Mouse (Mus musculus) stomach, embryonic 15.5 days (tissue): ENCODE data around the gene Tenm2. TPM values are rescaled to one million over a fixed set of nuclear protein-coding genes. Genes with fewer than 3 reads are reported as not detected.

ENCODE experiments used
- ATAC-seq: fragments of 200-750 bp; cut with Nextera tagmentation; 2 replicates; pipeline ENCODE4 v1.8.0; 2017; ENCODE audit warnings: low read depth, moderate number of reproducible peaks, moderate TSS enrichment; ENCODE audit not compliant: insufficient read depth, low FRiP score
- H3K27ac ChIP-seq: fragments of 300-500 bp; sonication (generic); 2 replicates; pipeline ENCODE4 v1.5.1; 2015; ENCODE audit warnings: mild to moderate bottlenecking, inconsistent platforms
- H3K27me3 ChIP-seq: fragments of 300-500 bp; sonication (generic); replicated peaks from 2 replicates; pipeline ENCODE4 v1.6.1; 2015; ENCODE audit warnings: inconsistent platforms
- H3K36me3 ChIP-seq: fragments of 300-500 bp; sonication (generic); 2 replicates; pipeline ENCODE4 v1.6.1; 2015; ENCODE audit warnings: inconsistent platforms
- H3K4me1 ChIP-seq: fragments of 300-500 bp; sonication (generic); 2 replicates; pipeline ENCODE4 v1.6.1; 2015; ENCODE audit warnings: inconsistent platforms
- H3K4me2 ChIP-seq: fragments of 300-500 bp; sonication (generic); 2 replicates; pipeline ENCODE4 v1.6.1; 2015; ENCODE audit warnings: mild to moderate bottlenecking, inconsistent platforms
- H3K4me3 ChIP-seq: fragments of 300-500 bp; sonication (generic); replicated peaks from 2 replicates; pipeline ENCODE4 v1.5.1; 2015; ENCODE audit warnings: inconsistent platforms
- H3K9ac ChIP-seq: fragments of 300-500 bp; sonication (generic); 2 replicates; pipeline ENCODE4 v1.6.1; 2015; ENCODE audit warnings: inconsistent platforms
- H3K9me3 ChIP-seq: fragments of 300-500 bp; sonication (generic); 2 replicates; pipeline ENCODE4 v1.6.1; 2016; ENCODE audit warnings: inconsistent platforms
- WGBS: fragments of 180-500 bp; shearing (Covaris S2); methylation state at CpG from one replicate; pipeline ENCODE4 v1.1.7; 2015; 5-methylcytosine and 5-hydroxymethylcytosine counted together
- polyA plus RNA-seq: library from polyadenylated mRNA; unstranded; fragments of >200 nt; fragmentation: Nextera tagmentation; extraction: Ambion mirVana; gene quantifications from 2 replicates; pipeline ENCODE4 v1.2.1, GENCODE M21; 2015

Gene Tenm2
- polyA plus RNA-seq, 1 experiment from 2014 or later = 1.6 TPM

DNA sequence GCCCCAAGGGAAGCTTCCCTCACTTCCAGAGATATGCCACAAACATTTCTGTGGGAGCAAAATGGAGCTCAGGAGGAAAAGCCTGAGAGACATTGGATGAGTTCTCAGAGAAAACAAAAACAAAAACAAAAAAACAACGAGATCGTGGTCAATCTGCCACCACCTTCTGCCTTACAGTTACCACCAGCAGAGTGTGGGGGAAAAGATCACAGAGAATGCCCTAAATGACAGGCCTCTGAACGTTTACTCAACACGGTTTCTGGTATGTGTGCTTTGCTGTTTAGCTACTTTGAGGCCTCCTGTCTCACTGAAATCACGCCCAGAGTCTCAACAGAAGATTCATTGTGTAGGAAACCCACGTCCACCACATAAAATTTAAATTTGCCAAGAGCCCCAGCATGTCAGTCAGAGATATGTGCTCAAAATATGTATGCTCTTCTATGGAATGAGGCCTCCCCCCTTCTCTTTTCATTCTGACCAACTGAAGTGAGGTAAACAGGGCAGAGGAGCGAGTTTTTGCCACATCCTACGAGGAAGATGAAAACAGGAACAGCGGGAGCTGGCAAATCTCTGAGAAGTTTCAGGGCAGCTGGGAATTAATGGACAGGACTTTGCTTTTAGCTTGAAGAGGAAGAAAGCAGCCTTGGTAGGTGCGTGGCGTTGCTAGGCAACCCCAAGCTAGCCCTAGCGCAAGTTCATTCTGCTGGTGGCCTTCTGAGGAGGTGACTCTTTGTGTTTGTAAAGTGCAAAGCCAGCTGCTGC, 1126.6 kb downstream of the Tenm2 start:
- Histone ChIP-seq H3K27me3 (no peaks in the 10 kb centered on the region), H3K4me3 (no peak overlapping the region), H3K9ac (no peak overlapping the region), H3K9me3 (no peaks in the 10 kb centered on the region), H3K36me3 (no peaks in the 10 kb centered on the region), H3K4me1 (no peaks in the 10 kb centered on the region), H3K4me2 (no peak overlapping the region), H3K27ac (no peak overlapping the region)
- ATAC-seq = no peak
- 21% methylated on average over 12 of the region's 12 CpGs for WGBS

DNA sequence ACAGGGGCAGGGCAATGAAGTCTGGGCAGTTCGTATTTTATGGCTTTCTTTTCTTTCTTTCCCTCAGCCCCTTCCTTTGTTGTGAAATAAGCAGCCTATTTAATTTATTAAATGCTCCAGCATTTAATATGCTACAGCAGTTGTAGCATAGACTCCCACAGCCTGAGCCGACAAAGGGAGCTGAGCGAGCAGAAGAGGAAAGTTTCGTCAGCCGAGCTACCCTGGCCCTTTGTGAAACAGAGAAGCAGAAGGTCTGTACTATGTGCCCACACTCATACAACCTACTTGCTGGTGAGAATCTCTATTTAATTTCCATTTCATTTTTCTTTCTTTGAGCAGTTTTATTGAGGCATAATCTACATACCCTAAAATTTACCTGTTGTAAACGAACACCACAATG, 1127.9 kb downstream of the Tenm2 start:
- Histone ChIP-seq H3K27me3 (no peaks in the 10 kb centered on the region), H3K4me3 (no peak overlapping the region), H3K36me3 (no peaks in the 10 kb centered on the region), H3K4me2 (no peak overlapping the region), H3K9ac (no peak overlapping the region), H3K27ac (no peak overlapping the region), H3K9me3 (no peaks in the 10 kb centered on the region), H3K4me1 (no peaks in the 10 kb centered on the region)
- 91% methylated on average over 6 of the region's 6 CpGs for WGBS
- ATAC-seq = no peak

DNA sequence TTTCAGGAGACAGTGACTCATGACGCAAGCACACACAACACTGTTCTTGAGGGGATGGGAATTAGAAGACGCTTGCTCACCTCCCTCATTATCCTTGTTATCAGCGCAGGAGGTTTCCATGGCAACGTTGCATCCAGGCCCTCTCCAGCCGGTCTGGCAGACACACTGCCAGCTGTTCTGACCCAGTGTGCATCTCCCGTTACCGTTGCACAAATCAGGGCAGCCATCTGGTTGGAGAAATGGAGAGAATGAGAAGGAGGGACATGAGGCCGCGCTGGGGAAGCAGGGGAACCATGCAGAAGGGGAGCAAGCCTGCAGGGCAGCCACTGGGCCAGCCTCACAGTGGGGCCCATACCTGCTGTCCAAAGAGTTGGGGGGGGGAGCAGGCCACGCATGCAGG, 1129.1 kb downstream of the Tenm2 start:
- 39% methylated on average over 10 of the region's 10 CpGs for WGBS

DNA sequence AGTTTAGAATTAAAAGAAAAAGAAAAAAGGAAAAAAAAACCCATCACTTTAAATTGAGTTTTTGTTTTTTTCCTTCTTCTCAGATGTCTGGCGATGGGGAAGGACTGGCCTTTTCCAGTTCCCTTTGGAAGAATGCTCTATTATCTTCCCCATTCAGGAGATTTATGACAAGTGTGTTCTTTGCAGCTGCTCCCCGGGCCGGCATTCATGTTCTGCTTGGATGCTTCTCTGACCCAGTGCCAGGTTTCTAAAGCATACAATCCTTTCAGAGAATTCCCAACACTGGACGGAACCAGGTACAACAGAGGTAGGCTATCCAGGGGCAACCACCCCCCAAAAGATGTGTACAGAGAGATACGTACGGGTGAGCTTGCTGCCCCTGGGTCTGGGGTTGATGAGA, 1132.2 kb downstream of the Tenm2 start:
- Histone ChIP-seq H3K9ac (no peak overlapping the region), H3K9me3 (no peaks in the 10 kb centered on the region), H3K27ac (no peak overlapping the region), H3K4me1 (no peaks in the 10 kb centered on the region), H3K4me3 (no peak overlapping the region), H3K36me3 (no peaks in the 10 kb centered on the region), H3K4me2 (no peak overlapping the region), H3K27me3 (no peaks in the 10 kb centered on the region)
- ATAC-seq = no peak
- WGBS = 63% methylated on average over 6 of the region's 6 CpGs

More for the DNA sequence above, 1129.1 kb downstream of the Tenm2 start:
- H3K36me3 ChIP-seq = no peaks in the 10 kb centered on the region
- no peak overlapping the region for H3K9ac ChIP-seq
- no peak; the same call in 1 of the 2 replicates for ATAC-seq
- no peak overlapping the region for H3K27ac ChIP-seq
- H3K9me3 ChIP-seq = no peaks in the 10 kb centered on the region
- no peak overlapping the region for H3K4me2 ChIP-seq
- H3K4me1 ChIP-seq = no peaks in the 10 kb centered on the region
- no peaks in the 10 kb centered on the region for H3K27me3 ChIP-seq
- no peak overlapping the region for H3K4me3 ChIP-seq

DNA sequence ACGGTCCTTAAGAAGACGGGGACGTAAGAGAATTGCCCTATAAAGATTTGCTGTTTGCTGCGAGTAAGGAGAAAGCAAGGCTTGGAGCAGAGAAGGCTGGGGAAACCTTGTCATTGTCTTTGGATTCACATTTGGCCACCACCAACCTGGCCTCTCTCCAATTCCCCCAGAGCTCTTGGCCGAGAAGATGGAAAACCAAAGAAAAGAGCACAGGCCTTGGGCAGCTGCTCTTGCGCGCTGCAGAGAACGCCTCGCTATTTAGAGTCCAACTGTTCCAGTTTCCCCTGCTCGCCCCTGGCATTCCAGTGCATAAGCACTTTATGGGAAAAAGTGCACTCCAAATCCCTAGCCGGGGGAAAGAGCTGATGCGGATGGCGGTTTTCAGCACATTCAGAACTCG, 1139.5 kb downstream of the Tenm2 start:
- no peak for ATAC-seq
- no peaks in the 10 kb centered on the region for H3K9me3 ChIP-seq
- H3K4me2 ChIP-seq = no peak overlapping the region
- no peaks in the 10 kb centered on the region for H3K27me3 ChIP-seq
- no peak overlapping the region for H3K9ac ChIP-seq
- no peak overlapping the region for H3K27ac ChIP-seq
- H3K36me3 ChIP-seq = no peaks in the 10 kb centered on the region
- no peaks in the 10 kb centered on the region for H3K4me1 ChIP-seq
- 85% methylated on average over 14 of the region's 14 CpGs for WGBS
- H3K4me3 ChIP-seq = no peak overlapping the region

DNA sequence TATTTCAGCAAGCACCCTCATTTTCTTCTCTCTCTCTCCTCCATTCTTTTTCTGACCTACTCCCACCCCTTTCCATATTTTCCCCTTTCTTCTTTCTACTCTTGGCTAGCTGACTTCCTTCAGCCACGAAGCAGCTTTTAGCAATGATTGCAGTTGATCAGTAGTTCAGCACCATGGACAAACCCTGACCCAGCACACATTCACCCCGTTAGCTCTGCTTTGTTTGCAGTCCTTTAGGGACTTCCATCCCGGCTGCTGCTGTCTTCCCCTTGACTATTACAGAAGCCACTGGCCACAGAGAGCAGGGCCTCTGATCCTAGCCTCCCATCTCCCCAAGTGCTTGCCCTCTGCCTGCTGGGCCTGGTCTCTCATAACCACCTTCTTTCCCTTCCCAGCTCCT, 1145.6 kb downstream of the Tenm2 start:
- Histone ChIP-seq H3K9ac (no peak overlapping the region), H3K27me3 (no peaks in the 10 kb centered on the region), H3K4me3 (no peak overlapping the region), H3K27ac (no peak overlapping the region), H3K4me1 (no peaks in the 10 kb centered on the region), H3K36me3 (no peaks in the 10 kb centered on the region), H3K9me3 (no peaks in the 10 kb centered on the region), H3K4me2 (no peak overlapping the region)
- 6% methylated on average over 3 of the region's 3 CpGs for WGBS
- ATAC-seq = no peak

DNA sequence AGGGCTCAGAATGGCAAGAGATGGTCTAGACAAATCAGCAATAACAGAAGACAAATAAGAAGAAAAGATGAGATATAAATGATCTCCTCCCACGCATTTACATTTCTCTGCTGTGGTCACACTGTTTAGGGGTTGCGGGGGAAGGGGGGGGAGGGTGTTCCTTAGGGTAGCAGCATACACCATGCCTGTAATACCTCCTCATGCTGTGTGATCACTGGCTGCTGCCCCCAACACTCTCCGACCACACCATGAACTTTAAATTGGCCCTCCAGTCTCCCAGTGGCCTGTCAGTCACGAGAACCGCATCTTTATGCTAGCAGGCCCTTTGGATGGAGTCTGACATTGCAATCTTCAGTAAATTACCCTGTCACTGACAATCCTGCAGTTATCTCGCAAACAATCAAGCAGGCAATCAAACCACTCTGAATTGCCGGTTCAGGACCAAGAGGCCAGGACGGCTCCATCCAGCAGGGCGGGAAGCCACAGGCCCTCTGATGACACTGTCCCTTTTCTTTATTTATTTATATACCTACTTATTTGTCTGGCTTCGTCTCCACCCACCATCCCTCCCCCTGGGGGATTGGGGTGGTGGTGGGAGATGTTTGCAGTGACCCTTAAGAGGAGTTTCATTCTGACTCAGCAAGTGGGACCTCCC, 1154.2 kb downstream of the Tenm2 start:
- no peaks in the 10 kb centered on the region for H3K4me1 ChIP-seq
- no peaks in the 10 kb centered on the region for H3K27me3 ChIP-seq
- H3K27ac ChIP-seq = no peak overlapping the region
- H3K4me3 ChIP-seq = no peak overlapping the region
- H3K9ac ChIP-seq = no peak overlapping the region
- no peaks in the 10 kb centered on the region for H3K9me3 ChIP-seq
- no peak for ATAC-seq
- H3K36me3 ChIP-seq = no peaks in the 10 kb centered on the region
- H3K4me2 ChIP-seq = no peak overlapping the region
- WGBS = 36% methylated on average over 10 of the region's 10 CpGs

DNA sequence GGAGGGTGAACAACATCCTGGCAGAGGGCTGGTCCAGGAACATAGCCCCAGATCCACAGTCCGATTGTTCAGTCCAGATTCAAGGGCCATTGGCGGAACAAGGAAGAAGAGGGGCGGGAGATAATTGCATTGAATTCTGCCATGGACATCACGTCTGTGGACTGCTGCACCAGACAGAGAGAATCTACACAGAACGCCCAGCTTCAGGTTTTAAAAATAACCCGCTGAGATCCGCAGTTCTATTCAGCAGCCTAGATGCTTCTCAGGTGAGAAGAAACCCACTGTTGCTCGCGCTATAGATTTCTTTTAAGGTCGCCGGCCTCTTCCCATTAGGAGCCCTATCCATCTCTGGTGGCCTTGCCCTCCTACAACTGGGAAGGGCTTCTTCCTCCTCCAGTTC, 1155.0 kb downstream of the Tenm2 start:
- 62% methylated on average over 11 of the region's 11 CpGs for WGBS
- no peak overlapping the region for H3K27ac ChIP-seq
- no peaks in the 10 kb centered on the region for H3K27me3 ChIP-seq
- no peaks in the 10 kb centered on the region for H3K36me3 ChIP-seq
- H3K9me3 ChIP-seq = no peaks in the 10 kb centered on the region
- no peak overlapping the region for H3K9ac ChIP-seq
- ATAC-seq = no peak
- H3K4me2 ChIP-seq = no peak overlapping the region
- H3K4me3 ChIP-seq = no peak overlapping the region
- H3K4me1 ChIP-seq = no peaks in the 10 kb centered on the region

DNA sequence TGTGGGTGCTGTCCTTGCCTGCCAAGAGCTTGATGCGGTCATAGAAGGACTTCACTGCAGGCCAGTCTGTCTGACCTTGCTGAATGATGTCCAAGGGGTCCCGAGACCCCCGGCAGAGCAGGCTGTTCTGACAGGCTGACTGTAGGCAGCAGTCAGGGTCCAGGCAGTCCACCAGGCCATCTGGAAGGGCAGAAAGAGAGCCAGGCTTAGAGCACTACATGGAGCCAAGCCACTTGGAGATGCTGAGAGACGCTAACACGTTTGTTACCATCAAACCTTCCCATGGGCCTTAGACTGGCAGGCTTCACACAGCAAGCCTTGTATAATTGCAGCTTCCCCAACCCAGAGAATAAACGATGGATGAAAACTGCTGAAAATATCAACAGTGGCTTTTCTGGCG, 1157.4 kb downstream of the Tenm2 start:
- Histone ChIP-seq H3K4me2 (no peak overlapping the region), H3K36me3 (no peaks in the 10 kb centered on the region), H3K9ac (no peak overlapping the region), H3K9me3 (no peaks in the 10 kb centered on the region), H3K27me3 (no peaks in the 10 kb centered on the region), H3K4me1 (no peaks in the 10 kb centered on the region), H3K4me3 (no peak overlapping the region), H3K27ac (no peak overlapping the region)
- ATAC-seq = no peak
- 84% methylated on average over 7 of the region's 7 CpGs for WGBS

DNA sequence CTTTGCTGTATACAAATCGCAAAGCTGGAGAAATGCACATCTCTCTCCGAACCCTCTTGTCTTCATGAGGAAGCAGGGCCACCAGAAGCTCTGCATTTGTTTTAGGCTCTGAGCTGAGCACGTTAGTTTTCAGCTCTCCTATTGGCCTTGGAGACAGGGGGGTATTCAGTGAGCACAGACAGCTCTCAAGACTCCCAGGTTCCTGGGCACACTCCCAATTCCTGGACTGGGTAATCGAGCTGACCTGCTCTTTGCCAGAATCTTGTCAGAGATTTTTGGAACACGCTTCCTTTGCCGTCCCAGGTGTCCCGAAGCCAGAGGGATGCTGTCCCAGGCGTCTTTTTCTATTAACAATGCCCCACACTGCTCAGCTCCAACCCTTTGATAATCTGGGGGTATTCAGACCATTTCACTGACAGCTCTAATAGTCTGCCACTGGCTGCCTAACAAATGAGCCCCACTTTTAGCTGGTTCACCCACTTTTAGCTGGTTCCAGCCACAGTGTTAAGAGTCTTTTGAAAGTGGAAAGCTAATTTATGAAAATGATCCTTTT, 1161.7 kb downstream of the Tenm2 start:
- H3K9ac ChIP-seq = no peak overlapping the region
- H3K4me1 ChIP-seq = no peaks in the 10 kb centered on the region
- no peaks in the 10 kb centered on the region for H3K27me3 ChIP-seq
- H3K4me2 ChIP-seq = no peak overlapping the region
- no peaks in the 10 kb centered on the region for H3K9me3 ChIP-seq
- H3K4me3 ChIP-seq = no peak overlapping the region
- ATAC-seq = no peak
- H3K36me3 ChIP-seq = no peaks in the 10 kb centered on the region
- H3K27ac ChIP-seq = no peak overlapping the region
- WGBS = 68% methylated on average over 8 of the region's 8 CpGs

DNA sequence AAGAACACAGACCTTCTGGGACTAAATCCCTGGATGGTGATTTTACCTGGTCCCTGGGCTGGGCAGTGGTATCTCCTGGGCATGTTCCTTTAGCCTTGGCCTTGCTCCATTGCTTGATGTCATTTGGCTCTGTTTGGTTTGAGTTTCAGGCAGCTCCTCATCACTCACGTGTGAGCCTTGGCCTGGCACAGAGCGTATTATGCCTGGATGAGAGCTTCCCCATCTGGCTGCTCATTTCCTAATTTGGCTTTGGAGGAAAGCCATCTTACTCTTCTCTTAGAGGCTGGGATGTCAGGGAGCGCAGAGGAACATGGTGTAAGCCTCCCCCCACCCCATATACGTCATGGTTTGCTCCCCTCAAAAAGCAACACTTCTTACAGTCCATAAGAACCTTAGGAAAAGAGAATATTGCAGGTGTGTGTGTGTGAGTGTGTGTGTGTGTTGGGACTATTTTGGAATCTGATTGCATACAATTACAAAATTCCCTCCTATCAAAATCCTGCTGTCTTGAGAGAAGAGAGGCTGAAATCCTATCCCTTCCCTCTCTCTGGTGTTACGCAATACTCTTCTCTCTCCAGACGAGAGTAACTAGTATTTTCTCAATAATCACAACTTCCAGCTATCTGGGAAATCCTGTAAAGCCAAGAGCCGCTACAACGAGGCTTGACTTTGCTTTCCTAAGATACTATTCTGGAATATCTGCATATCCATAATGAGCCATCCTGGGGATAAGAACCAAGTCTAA, 1162.5 kb downstream of the Tenm2 start:
- Histone ChIP-seq H3K27me3 (no peaks in the 10 kb centered on the region), H3K9me3 (no peaks in the 10 kb centered on the region), H3K4me2 (no peak overlapping the region), H3K9ac (no peak overlapping the region), H3K27ac (no peak overlapping the region), H3K36me3 (no peaks in the 10 kb centered on the region), H3K4me1 (no peaks in the 10 kb centered on the region), H3K4me3 (no peak overlapping the region)
- no peak for ATAC-seq
- 61% methylated on average over 8 of the region's 8 CpGs for WGBS

DNA sequence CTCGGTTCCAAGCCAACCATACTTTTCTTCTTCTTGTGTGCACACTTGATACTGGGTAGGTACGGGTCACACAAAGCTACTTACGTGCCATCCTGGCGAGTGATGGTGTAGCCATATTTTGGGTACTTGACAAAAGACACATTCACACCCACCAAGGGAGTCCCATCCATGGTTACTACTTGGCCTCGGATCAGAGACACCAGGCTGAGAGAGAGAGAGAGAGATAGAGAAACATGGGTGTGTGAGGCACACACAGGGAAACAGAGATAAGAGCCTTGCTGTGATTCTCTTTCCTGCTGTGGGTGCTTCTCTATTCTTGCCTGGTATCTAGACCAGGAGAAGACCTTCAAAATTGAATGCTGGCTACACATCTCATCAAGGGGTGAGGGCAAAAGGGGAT, 1163.1 kb downstream of the Tenm2 start:
- no peaks in the 10 kb centered on the region for H3K36me3 ChIP-seq
- H3K27me3 ChIP-seq = no peaks in the 10 kb centered on the region
- WGBS = 85% methylated on average over 5 of the region's 5 CpGs
- H3K4me1 ChIP-seq = no peaks in the 10 kb centered on the region
- no peak overlapping the region for H3K4me2 ChIP-seq
- H3K4me3 ChIP-seq = no peak overlapping the region
- ATAC-seq = no peak
- no peak overlapping the region for H3K9ac ChIP-seq
- no peak overlapping the region for H3K27ac ChIP-seq
- no peaks in the 10 kb centered on the region for H3K9me3 ChIP-seq
